Mouse (Mus musculus) effector memory CD4-positive, alpha-beta T cell, adult 7 months (primary cell): ENCODE data around the gene Mthfd1. TPM values are rescaled to one million over a fixed set of nuclear protein-coding genes. Genes with fewer than 3 reads are reported as not detected.

ENCODE experiments used
- polyA plus RNA-seq: library from polyadenylated mRNA; unstranded; fragments of 100-300 nt; shearing (Covaris generic); gene quantifications from one replicate; pipeline ENCODE4 v1.2.1, GENCODE M21; 2017

Mthfd1 gene
- polyA plus RNA-seq, result 36.4 TPM

GRCm38 (mm10) chr12:76254725-76255498 lies at the start of gene Mthfd1:
TSS of gene Mthfd1 (plus strand) at chr12:76255298.

GRCm38 (mm10) chr12:76246646-76247045 lies 8.5 kb upstream of the Mthfd1 start, which contains the start of gene Tex21:
TSS of gene Tex21 (minus strand) at chr12:76246746.

GRCm38 (mm10) chr12:76324679-76325431 lies 69.8 kb downstream of the Mthfd1 start, which contains the start of gene Akap5:
TSS of gene Akap5 (plus strand) at chr12:76324891.

Other genes starting within 250 kb of the Mthfd1 start
- 0.16 TPM for gene Esr2, start 78.0 kb upstream of the Mthfd1 start, polyA plus RNA-seq
- not detected for gene Tex21, start 8.6 kb upstream of the Mthfd1 start, polyA plus RNA-seq
- 1.3 TPM for gene Akap5, start 69.6 kb downstream of the Mthfd1 start, polyA plus RNA-seq
- 188 TPM for gene Zbtb25, start 114.3 kb downstream of the Mthfd1 start, polyA plus RNA-seq
- 37.1 TPM for gene Zbtb1, start 115.0 kb downstream of the Mthfd1 start, polyA plus RNA-seq
- 9.6 TPM for gene Hspa2, start 148.9 kb downstream of the Mthfd1 start, polyA plus RNA-seq
- not detected for gene Ppp1r36, start 162.2 kb downstream of the Mthfd1 start, polyA plus RNA-seq